Mouse (Mus musculus) ES-E14 (cell line): ENCODE results near the gene Spred3.

Source experiments
- CHD2 ChIP-seq: IDR thresholded peaks from 2 replicates; pipeline ENCODE4 v1.6.1; 2014; ENCODE audit warnings: mild to moderate bottlenecking, low read depth, low read length, inconsistent platforms
- MAFK ChIP-seq: IDR thresholded peaks from 2 replicates; pipeline ENCODE4 v1.6.1; 2014; ENCODE audit warnings: mild to moderate bottlenecking, low read depth, low read length, inconsistent platforms; ENCODE audit not compliant: insufficient read depth
- ZNF384 ChIP-seq: IDR thresholded peaks from 2 replicates; pipeline ENCODE4 v1.6.1; 2012; ENCODE audit warnings: low read depth, low read length, inconsistent platforms

- TF ChIP-seq MAFK = no peak
- TF ChIP-seq CHD2 = no peak
- TF ChIP-seq ZNF384 = no peak
These were observed 23.4 kb downstream of the Spred3 start for GRCm38 (mm10) chr7:29146625-29147367.
